In the genomic region with DNA sequence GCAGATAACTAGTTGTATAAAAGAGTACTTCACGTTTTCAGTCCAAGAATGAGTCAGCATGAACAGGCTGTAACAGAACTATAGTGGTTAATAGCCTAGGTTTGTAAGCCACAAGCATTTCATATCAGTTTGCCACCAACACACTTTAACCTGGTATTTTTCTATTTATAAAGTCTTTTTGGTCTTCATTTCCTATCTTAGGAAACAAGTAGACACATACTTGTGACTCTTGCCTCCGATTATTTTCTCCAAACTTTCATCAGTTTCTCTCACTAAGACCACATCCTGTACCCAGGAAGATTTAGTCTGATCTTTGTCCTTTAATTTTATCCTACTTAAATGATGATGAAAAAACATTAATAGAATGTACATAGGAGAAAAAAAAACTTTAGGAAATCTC, we compare ENCODE assay signal across 32 mouse cellular contexts. TPM values are rescaled to one million over a fixed set of nuclear protein-coding genes. Genes with fewer than 3 reads are reported as not detected.
"Had no signal": no experiment of that assay in that cellular context is flagged by ENCODE, and none has a peak within 500 bp of the region (broad histone marks: within the 10 kb centered on the region; RNA-seq: fewer than 3 reads in every experiment).

No protein-coding gene starts in this region.

- H3K36me3 ChIP-seq: embryonic facial prominence, embryonic 10.5 days; embryonic facial prominence, embryonic 12.5 days; embryonic facial prominence, embryonic 13.5 days; embryonic facial prominence, embryonic 15.5 days; forebrain, embryonic 10.5 days; forebrain, embryonic 12.5 days; forebrain, embryonic 15.5 days; heart, embryonic 10.5 days had no signal

- H3K9me3 ChIP-seq: embryonic facial prominence, embryonic 10.5 days; embryonic facial prominence, embryonic 12.5 days; embryonic facial prominence, embryonic 13.5 days; embryonic facial prominence, embryonic 15.5 days; forebrain, embryonic 10.5 days; forebrain, embryonic 12.5 days; forebrain, embryonic 13.5 days; forebrain, embryonic 15.5 days; heart, embryonic 10.5 days had no signal

- H3K4me1 ChIP-seq: embryonic facial prominence, embryonic 12.5 days; embryonic facial prominence, embryonic 13.5 days; embryonic facial prominence, embryonic 15.5 days; forebrain, embryonic 10.5 days; forebrain, embryonic 12.5 days; forebrain, embryonic 13.5 days; forebrain, embryonic 15.5 days; heart, embryonic 10.5 days had no signal

- H3K9ac ChIP-seq: embryonic facial prominence, embryonic 12.5 days; embryonic facial prominence, embryonic 13.5 days; embryonic facial prominence, embryonic 15.5 days; forebrain, embryonic 12.5 days; forebrain, embryonic 13.5 days; forebrain, embryonic 15.5 days; forebrain, postnatal 0 days had no signal

- DNase-seq: cerebellum, adult 9-11 months; cerebellum, postnatal 10 days; cerebellum, postnatal 14 days; cerebellum, postnatal 25 days; cerebellum, postnatal 36 days; embryo, embryonic 11 days; forebrain, postnatal 0 days; gastrocnemius, adult 2 months; gastrocnemius, postnatal 10 days; gastrocnemius, postnatal 14 days; gastrocnemius, postnatal 25 days; gastrocnemius, postnatal 36 days; heart, adult 11 months; heart, adult 18-20 months; heart, adult 2 months had no signal

- H3K27ac ChIP-seq: embryonic facial prominence, embryonic 10.5 days; embryonic facial prominence, embryonic 12.5 days; embryonic facial prominence, embryonic 13.5 days; embryonic facial prominence, embryonic 15.5 days; forebrain, embryonic 10.5 days; forebrain, embryonic 12.5 days; forebrain, embryonic 13.5 days; forebrain, embryonic 15.5 days; gastrocnemius, adult 2 months; heart, adult 2 months; heart, embryonic 10.5 days had no signal

- ATAC-seq: forebrain, embryonic 13.5 days; forebrain, embryonic 14.5 days; forebrain, embryonic 15.5 days; forebrain, embryonic 16.5 days; forebrain, postnatal 0 days had no signal

- H3K27me3 ChIP-seq: embryonic facial prominence, embryonic 12.5 days; embryonic facial prominence, embryonic 13.5 days; embryonic facial prominence, embryonic 15.5 days; forebrain, embryonic 12.5 days; forebrain, embryonic 13.5 days; forebrain, embryonic 15.5 days had no signal

- H3K4me3 ChIP-seq: embryonic facial prominence, embryonic 10.5 days; embryonic facial prominence, embryonic 12.5 days; embryonic facial prominence, embryonic 13.5 days; embryonic facial prominence, embryonic 15.5 days; erythroblast, embryonic 14.5 days; forebrain, embryonic 10.5 days; forebrain, embryonic 12.5 days; forebrain, embryonic 13.5 days; forebrain, embryonic 15.5 days; gastrocnemius, adult 2 months; heart, adult 2 months; heart, embryonic 10.5 days had no signal

RNA-seq across cellular contexts. Expression of gene Gabrg1, which starts 23.7 kb away (rescaled TPM):
- total RNA-seq: common myeloid progenitor, adult 5-6 weeks; gastrocnemius, postnatal 10 days; gastrocnemius, postnatal 14 days; gastrocnemius, postnatal 25 days; gastrocnemius, postnatal 36 days; gastrocnemius, postnatal 4 days; granulocyte monocyte progenitor cell, adult 5-6 weeks; heart, adult 18-20 months; heart, adult 2 months; heart, adult 8-10 months had no signal
- polyA plus RNA-seq: embryonic facial prominence, embryonic 13.5 days; erythroblast, embryonic 14.5 days; gonadal fat pad, adult 2 months; heart, adult 2 months; heart, embryonic 10.5 days had no signal
